Mouse (Mus musculus) kidney, postnatal 36 days (tissue): ENCODE results near the gene Atic.
A peak's percentile ranks its signal among the peaks of the same experiment; 100 is the strongest.

Experiments used
- DNase-seq, 2 experiments: peaks; one replicate each; pipeline ENCODE4 v3.0.0; 2021 to 2022; ENCODE audit warnings: mixed read lengths in 2 of 2

Gene Atic

DNA sequence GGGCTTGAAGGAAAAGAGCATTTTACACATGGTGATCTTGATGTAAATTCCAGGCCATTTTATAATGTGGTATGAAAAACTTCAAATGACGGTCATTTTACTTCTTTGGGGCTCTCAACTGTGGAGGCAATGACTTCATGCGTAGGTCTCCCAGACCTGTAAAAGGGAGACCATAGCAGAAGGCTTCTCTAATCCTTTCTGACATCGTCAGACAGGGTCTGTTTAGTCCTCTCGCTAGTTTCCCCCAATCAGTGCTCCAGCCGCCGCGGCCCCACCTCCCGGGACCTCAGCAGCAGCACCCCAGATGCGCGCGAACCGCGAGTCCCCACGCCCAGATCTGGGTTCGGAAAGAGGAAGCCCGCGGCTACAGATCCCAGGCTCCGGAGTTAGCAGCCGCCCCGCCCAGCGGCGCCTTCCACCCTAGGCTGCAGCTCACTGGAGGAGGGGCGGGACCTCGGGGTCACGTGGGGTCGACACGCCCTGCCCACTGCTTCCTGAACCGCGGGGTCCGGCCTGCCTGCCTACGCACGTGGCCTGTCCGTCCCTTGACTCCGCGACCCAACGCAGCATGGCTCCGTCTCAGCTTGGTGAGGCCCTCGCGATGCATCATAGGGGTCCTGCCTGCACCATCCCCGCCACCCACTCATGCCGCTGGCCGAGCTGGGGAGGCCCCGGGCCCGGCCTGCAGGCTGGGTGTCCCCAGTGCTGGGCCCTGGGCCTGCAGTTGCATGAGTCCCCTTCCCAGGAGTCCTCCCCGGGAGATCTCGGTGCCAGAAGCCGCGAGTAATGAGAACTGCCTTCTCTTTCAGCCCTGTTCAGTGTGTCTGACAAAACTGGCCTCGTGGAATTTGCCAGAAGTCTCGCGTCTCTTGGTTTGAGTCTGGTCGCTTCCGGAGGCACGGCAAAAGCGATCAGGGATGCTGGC, at the start of gene Atic:
Atic (plus strand) TSS at position 463 of the 925 bp plus-strand sequence.
- peak; percentile 93 to 95 for DNase-seq

DNA sequence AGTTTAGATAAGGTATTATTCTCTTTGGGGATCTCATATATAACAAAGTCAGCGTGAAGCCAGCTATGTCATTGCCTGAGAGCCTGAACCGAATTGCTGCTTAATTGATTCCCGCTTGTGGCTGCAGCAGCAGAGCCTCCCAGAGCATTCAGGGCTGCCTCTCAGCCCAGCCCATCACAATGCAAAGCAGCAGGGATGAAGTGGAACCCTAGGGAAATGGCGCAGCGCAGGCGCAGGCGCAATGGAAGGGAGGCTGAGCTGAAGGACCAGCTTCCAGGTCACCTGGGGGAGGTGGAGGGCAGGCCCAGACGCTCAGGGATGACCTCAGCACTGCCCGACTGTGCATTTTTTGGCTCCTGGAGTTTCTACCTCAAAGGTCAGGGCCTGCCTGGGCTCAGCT, 49.7 kb upstream of the Atic start:
- peak; percentile 6 to 15 for DNase-seq

DNA sequence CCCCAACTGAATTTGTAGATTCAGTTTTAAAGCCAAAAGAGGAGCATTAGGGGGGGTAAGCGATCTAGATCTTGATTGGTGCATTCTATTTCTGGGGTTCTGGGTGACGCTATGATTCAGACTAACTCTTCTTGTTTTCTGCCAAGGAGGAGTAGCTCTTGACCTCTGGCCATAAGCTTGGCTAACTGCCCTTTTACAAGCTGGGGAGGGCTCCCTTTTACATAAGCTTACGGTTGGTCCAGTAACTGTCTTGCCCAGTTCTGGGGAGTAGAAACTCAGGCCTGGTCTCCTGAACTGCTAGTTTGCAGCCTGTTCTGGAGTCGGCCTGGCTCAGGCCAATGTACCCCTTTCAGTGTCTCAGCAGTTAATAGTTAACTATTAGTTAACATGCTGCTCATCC, 41.9 kb upstream of the Atic start:
- DNase-seq: peak; percentile 29 to 30

DNA sequence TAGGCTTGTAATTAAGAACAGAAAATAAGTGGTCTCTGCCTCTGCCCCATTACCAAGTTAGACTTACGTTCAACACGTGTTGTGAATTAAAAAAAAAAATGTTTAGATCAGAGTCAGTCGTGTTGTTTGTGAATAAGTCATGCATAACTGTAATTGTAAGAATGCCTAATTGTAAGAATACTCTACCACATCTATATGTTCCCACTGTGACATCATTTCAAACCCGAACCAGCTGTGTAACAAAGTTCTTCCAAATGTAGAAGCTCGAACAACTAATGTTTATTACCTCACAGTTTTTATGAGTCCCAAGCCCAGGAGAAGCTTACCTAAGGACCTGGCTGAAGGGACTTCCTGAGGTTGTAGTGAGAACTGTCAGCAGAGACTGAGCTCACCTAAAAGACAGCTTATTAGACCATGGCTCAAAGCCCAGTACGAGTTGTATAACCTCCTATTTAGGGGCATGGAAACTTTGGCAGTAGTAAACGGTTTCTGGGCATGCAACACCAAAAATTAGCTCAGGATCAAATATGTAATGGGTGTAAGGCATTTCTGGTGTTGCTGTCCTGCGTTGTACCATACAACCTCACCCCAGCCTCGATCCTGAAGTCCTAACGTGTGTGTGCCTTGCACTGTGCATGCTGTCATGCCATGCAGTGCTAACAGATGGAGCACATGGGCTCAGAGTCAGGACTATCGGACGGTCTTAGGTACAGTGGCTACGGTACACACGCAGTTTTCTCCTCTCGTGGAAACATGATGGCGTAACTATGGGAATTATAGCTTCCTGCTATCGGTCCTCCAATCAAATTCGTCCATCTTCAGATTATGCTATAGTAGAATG, 27.9 kb upstream of the Atic start:
- DNase-seq: no peak

DNA sequence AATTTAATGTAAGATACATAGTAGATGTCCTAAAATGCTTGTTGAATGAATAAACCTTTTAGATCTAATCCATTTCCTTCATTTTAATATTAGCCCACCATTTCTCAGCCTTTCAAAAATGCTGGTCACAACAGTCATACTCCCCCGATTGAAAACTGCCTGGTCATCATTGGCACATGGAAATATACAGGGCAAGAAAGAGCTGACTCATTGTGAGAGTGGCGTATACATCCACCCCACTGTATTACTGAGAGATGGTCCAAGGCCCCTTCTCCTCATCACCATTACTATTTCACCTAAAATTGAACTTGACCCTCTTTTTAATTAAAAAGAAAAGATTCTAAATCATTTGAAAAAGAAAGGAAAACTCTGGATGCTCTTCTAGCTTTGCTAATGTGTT, 26.2 kb upstream of the Atic start:
- DNase-seq: no peak

DNA sequence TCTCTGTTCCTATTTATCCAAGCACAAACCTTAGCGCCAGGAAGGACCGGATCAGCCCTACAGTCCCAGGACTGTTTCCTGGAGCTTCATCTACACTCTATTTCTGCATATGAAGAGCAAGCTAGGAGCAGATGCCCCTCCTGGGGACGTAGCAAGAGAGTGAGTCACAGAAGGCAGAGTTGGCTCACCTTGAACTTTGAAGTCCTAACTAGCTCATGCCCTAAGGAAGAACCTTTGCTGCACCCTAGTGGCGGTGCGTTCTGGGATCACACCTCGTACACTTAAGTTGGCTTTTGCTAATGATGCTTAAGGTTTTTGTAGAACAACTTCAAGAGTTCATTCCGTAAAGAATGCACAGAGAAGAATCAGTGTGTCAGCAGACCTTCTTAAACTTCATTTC, 25.3 kb upstream of the Atic start:
- peak; percentile 69 to 89 for DNase-seq

DNA sequence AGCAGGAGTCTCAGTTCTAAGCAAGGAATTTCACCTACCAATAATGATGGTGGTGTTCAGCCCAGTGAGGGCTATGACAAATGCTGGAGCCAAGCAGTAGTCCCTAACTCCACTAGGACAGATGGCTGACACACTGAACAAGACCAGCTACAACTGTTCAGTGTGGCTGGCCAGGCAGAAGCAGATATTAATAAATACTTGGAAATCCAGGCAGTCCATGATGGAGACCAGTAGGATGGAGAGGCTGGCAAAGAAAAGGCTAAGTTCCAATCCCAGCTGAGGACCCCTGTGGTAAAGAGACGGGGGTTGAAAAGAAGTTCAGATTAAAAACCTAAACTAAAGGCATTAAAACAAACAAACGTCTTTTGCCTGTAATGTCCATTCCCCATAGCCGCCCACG, 17.3 kb upstream of the Atic start:
- no peak for DNase-seq

DNA sequence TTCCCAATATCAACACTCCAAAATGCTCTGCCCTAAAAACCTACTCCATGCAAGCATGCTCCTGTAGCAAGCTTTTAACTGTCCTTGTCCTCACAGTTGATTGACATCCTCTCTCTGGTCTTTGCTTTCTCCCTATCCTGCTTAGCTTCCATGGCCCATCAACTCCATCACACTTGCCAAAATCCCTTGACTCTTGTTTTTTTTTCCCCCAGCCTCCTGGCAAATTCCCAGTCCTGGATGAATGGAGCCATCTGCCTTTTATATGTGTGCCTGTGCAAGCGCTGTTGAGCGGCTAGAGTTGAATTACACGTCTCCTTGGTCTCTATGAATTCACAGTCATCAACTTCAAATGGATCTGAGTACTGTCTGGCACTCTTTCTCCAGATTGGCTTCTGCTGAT, 16.5 kb upstream of the Atic start:
- no peak for DNase-seq

DNA sequence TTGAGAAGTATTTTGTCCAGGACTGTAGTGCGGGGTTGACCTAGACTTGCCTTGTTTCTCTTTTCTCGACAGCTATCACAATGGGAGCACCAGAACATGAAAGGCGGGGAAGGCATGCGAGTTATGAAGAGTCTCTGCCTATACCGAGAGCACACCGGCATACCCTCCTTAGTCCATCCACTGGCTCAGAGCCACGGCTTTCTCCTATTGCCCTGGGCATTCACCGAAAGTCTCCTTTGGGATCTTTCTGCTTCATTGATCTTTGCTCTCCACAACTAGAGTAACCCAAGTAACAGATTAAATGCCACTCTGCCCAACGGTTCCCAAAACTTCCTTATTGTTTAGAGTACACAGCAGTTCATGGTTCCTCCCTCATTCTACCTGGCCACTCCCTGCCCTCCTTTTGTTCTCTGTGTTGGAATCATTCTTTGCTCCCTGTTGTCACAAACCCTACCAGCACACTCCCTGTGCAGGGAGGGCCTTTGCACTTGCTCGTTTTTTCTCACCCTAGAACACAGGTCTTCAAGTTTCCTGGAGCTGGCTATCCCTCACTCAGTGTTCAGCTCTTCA, 6.2 kb upstream of the Atic start:
- DNase-seq: peak; percentile 23 to 60

DNA sequence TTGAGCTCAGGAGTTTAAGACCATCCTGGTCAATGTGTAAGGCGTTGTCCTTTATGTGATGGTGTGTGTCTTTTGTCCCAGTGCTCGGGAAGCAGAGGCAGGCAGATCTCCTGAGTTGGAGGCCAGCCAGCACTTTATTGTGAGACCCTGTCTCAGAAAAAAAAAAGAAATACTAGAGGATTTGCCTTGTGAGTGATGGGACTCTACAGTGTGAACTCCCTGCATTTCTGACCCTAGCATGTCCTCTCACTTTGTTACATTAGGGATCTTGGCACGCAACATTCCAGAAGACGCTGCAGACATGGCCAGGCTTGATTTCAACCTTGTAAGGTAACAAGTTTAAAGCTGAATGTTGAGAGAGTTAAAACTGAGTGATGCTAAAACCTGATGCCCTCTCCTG, 3.7 kb downstream of the Atic start:
- DNase-seq: no peak

DNA sequence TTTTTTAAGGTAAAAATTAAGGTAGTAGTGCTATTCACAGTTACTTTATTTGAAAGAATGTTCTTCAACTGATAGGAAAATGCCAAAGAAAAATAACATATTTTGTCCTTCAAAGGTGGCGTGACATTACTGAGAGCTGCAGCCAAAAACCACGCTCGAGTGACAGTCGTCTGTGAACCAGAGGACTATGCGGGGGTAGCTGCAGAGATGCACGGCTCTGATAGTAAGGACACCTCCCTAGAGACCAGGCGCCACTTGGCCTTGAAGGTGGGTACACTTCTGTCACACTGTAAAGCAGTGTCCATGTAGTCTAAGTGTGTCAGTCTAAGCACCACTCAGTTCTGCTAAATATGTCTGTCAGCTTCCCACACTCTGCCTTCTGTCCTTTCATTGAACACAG, 7.3 kb downstream of the Atic start:
- DNase-seq: no peak

DNA sequence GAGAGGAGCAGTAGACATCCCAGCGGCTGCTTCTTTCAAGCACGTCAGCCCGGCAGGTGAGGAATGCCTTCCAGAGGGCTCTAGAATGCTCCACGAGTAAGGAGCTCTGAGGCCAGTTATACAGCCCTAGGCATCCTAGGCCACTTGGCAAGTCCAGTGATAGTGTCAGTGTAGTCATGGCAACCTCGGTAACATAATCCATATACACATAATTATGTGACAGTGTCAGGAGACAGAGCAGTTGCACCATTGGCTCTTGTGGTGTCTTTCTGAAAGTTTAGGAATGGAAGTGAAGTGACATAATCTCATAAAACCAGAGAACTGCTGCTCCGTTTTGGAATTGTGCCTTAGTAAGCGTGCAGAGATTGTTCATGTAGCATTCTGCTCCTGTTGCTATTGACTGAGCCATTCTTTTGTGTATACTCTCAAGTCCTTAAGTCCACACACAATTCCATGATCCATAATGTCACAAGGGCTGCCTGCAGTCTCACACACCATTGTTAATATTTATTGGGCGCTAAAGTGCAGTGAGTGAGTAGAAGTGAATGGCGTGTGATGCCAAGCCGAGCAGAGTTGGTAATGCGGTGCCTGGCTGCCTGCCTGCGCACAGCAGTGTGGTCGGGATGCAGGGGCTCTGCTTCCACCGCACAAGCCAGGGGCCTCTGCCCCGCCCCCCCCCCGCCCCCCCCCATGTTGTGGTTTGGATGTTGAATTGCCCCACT, 11.1 kb downstream of the Atic start:
- no peak for DNase-seq

DNA sequence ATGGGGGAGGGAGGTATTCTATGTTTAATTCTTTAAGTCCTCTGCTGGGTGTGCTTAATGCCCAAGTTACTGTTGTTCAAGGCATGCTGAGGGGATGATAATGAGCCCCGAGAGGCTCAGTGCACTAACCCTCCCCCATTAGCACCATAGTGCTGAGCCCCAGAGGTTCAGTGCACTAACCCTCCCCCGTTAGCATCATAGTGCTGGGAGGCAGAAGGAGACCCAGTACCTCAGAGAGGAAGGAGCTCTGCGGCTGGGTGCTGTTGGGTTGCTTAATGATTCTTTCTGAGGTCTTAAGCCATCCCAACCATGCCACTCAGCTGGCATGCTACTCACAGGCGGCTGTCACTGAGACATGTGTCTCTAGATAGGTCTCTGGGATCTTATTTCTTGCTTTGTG, 13.2 kb downstream of the Atic start:
- DNase-seq: no peak

DNA sequence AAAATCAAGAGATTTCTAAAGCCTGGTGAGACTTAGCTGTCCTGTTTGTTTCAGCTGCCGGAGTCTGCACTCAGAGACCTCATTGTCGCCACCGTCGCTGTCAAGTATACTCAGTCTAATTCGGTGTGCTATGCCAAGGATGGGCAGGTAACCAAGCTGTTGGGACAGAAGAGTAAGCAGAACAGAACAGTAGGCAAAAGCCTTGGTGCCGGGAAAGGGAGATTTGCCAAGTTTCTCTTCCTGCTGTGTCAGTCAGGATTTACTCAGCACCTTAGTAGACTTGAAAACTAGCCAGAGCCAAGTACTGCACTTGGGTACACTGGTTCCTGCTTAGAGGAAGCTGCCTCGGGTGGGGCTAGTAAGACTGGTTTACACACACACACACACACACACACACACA, 19.0 kb downstream of the Atic start:
- peak; percentile 5 to 10 for DNase-seq

DNA sequence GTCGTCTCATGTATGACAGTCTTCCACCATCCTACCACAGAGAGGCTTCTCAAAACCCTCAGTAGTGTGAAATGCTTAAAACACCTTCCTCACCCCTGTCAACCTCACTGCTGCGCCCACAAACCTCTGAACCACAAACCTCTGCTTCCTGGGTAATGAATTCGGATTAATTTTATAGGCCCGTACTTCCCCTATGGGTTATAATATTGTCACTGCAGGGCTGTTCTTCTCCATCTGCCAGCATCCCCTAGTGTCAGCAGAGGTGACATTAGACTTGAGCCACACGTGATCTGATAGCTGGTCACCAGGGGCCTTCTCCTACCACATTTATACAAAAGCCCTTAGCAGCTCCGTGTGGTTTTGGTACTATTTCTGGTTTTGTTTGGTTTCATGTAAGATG, 19.9 kb downstream of the Atic start:
- DNase-seq: no peak

DNA sequence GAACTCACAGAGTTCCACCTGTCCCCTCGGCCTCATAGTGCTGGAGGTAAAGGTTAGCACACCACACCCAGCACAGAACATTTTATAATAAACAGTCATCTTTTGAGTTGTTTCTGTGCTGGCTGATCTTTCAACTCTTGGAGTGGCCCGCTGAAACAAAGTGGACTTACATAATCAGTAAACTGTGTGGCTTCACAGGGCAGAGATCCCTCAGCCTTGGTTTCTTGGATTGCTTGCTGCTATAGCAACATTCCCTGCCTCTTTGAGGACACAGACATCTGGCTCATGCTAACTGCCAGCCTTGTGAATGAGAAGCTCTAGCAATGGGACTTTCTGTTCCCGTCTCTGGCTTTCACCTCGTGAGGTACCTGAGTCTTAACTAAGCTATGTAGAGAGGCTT, 22.6 kb downstream of the Atic start:
- peak; percentile 41 to 75 for DNase-seq

DNA sequence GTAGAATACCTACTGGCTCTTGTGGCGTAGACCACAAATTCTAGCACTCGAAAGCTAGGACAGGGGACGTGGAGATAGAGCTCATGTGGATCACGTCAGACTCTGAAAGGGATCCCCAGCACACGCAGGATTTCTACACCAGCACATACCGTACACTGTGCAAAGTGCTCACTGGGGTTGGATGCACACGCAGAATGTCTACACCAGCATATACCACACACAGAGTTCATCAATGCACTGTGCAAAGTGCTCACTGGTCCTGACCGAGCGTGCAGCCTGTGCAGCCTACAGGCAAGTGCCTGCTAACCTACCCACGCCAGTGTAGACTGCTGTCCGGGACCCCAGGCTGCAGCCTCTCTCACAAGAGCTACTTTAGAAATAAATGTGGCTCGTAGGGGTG, 23.5 kb downstream of the Atic start:
- DNase-seq: no peak

DNA sequence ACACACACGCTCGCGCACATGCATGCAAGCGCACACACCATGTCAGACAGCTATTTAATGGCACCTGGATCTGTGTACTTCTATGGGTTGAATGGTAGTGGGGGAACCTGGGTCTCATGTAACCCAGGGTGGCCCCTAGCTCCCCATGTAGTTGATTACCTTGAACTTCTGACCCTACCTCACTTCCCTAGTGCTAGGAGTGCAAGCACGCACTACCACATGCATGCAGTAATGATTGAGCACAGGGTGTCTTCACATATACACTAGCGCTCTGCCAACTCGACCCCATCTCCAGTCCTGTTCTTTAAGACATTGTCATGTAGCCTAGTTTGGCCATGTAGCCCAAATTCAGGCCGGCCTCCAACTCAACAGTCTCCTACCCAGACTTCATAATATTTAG, 26.4 kb downstream of the Atic start:
- no peak for DNase-seq

DNA sequence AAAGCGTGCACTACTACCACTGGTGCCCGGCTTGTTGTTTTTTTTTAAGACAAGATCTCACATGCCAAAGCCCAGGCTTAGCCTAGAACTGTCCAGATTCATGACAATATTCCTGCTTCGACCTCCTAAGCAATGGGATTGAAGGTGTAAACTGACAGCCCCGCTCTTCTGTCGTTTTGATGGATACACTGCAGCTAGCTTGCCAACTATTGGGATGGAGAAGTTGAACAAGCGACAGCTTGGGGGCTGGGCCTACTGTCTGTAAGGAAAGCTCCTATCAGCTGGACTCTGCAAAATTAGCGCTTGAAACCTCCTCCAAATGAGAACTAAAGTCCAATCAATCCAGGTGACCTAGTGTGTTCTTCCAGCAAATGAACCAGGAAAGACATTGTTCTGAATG, 26.9 kb downstream of the Atic start:
- no peak for DNase-seq

DNA sequence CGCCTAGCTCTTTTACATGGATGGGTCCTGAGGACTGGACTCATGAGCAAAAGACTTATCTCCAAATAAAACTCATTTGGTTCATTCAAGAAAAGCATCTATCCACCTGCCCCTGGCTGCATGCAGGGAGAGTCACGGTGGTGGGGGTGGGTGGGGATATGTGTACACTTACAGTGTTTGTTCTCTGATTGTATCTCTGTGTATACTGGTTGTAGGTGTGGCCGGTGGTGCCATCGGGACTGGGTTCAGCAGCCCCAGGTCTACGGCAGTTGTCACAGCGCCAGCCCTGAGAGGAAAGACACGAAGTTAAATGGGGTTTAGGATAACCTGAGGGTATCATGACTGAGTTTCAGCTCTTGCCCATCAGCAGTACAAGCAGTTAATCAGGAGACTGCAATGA, 29.7 kb downstream of the Atic start:
- no peak for DNase-seq

DNA sequence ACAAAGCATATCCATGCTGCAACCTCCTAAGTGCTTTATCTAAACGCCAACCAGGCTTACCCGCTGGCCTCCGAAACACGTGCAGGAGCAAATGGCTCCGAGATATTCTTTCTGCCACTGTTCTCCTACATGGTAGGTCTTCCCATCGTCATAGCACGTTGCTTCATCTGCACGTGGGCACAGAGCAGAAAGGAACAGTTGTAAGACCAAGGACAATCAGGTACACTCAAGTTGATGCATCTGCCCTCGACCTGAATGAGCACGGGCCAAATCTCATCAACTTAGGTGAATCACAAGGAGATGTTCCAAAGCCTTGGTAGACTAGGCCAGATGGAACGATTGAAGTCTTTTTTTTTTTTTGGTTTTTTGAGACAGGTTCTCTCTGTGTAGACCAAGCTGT, 33.1 kb downstream of the Atic start:
- DNase-seq: no peak

DNA sequence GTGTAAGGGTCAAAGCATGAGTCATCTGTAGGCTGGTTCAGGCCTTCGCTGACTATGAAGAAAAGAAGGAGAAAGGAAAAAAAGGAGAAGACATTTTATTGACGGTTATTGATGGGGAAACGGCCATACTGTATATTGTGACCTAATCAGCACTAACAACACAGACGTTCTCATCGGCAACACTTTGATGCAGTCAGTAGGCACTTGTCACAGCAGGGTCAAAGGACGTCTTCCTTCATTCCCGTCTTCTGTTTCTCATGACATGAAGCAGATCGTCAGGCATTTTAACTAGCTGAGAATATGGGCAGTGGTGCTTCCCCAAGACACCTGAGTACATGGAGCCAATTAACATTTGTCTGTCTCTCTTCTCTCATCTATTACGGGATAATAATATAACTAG, 36.2 kb downstream of the Atic start:
- no peak for DNase-seq

DNA sequence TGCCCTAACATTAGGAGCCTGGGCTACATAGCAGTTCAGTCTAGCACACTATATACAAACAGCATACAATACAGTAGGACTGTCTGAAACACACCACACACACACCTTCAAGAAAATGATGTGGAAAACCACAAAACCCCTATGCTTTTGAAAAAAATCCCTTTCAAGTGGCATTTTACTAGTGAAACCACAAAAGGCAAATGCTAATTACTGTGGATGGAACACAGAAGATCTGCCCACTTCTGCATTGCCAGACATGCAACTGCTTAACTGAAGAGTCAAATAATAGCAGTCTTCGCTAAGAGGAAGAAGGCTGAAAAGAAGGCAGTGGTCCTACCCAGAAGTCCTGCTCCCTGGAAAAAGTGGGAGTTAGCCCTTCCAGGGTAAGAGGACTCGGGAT, 37.3 kb downstream of the Atic start:
- DNase-seq: no peak
